Mouse (Mus musculus) erythroblast, adult 5-6 weeks (primary cell): ENCODE results near the gene Nme7. TPM values are rescaled to one million over a fixed set of nuclear protein-coding genes. Genes with fewer than 3 reads are reported as not detected.

Experiments used
- ATAC-seq: replicated peaks from 2 replicates; pipeline ENCODE4 v1.8.0; 2016; ENCODE audit warnings: moderate number of reproducible peaks, mild to moderate bottlenecking, moderate TSS enrichment, inconsistent platforms; ENCODE audit not compliant: poor library complexity, low FRiP score, severe bottlenecking
- total RNA-seq, 2 experiments: library from RNA; stranded (forward) in 1 of 2; stranded (reverse) in 1 of 2; fragments of 150-400 nt in 1 of 2; fragments of 200-764, 138-1000 nt in 1 of 2; gene quantifications; 2 replicates each; pipeline versions ENCODE4 v1.2.3 to v1.2.4; 2015 to 2017; ENCODE audit warnings: low replicate concordance in 2 of 2

Nme7 gene
- total RNA-seq, 2 experiments from 2014 or later, result 14.9 to 22.5 TPM

GRCm38 (mm10) chr1:164419401-164419800, 115.5 kb downstream of the Nme7 start:
- no peak for ATAC-seq

GRCm38 (mm10) chr1:164420623-164421354, 116.9 kb downstream of the Nme7 start:
- ATAC-seq, result no peak

DNA sequence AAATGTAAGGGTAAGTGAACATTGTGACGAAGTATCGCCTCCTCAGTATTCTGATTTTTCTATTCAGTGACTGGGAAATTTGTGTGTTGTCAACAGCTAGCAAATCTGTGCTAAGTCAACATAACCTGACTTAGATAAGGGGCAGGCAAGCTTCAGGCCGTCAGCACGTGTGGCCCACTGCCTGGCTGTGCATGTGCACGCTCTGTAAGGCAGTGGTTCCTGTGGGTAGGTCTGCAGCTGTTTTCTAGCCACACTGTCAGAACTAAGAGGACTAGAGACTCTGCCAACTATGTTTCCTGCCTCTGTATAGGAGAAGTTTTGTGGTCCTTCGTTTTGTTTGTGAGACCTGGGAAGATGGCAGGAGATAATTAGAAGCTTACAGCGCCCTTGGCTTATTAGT, 122.3 kb downstream of the Nme7 start:
- no peak for ATAC-seq

DNA sequence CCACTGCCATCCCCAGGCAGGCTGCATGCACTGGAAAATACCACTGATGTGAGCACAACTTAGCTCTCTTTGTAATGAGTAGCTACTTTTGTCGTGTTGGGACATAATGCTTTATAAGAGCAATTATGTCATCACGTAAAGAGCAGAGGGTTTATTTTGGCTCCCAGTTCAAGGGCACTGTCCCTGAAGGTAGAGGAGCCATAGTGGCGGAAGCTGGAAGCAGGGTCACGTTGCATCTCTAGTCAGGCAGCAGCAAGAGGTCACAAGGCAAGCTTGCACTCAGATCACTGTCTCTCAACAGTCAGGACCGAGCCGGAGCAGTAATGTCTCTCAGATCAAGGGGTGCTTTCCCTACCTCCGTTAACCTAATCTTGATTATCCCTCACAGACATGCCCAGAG, 123.9 kb downstream of the Nme7 start:
- ATAC-seq, result no peak

DNA sequence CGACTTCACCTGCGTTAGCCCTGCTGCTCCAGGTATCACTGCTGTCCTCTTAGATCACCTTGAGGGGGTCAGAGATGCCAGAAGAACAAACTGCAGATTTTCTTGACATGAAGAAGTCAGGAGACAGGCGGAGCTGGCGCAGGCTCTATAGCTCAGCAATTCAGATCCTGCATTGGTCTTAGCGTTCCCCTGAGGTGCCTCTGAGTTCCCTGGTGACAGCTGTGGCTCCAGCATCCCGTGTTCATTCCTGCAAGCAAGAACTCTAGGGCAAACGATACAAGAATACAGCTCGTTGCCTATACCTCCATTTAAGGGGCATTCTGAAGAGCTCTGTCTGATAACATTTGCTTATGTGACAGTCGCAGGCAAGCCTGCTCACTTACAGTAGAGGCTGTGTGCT, 124.7 kb downstream of the Nme7 start:
- no peak for ATAC-seq

- ATAC-seq, result no peak
Observed at GRCm38 (mm10) chr1:164432649-164433048, 128.7 kb downstream of the Nme7 start.

GRCm38 (mm10) chr1:164434049-164434448, 130.1 kb downstream of the Nme7 start:
- ATAC-seq, result no peak

DNA sequence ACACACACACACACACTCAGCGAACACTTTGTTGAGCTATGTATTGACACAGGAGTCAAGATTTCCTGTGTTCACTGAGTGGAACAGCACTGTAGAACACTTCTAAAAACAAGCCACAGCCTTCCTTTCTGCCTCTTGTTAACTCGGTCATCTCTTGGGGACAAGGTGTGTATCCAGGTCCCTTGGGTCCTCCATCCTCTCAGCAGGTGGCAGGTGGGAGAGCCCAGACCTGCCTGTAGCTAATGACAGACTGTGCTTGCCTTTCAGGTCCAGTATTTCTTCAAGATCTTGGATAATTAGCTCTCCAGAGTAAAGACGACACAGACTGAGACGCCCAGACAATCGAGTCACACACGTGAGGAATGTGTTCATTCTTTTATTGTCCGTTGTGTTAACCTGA, 132.8 kb downstream of the Nme7 start:
- no peak for ATAC-seq

DNA sequence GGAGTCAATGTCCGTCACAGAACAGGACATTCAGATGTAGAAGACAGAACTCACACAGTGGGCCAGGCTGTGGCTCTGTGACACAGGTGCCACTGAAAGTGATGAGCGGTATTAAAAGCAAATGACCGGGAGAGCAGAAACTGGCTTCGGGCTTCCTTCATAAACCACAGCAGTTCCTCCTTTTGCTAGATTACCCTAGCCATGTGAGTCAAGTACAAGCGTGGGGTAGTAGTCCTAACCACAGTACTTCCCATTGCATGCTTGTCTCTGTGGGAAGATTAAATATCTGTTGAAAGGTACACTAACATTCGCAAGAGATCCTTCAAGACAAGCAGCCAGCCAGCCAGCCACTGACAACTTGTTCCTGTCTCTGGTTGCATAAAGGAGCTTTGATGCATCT, 136.3 kb downstream of the Nme7 start:
- no peak for ATAC-seq

- no peak for ATAC-seq
Observed at GRCm38 (mm10) chr1:164440708-164441407, 136.9 kb downstream of the Nme7 start.

DNA sequence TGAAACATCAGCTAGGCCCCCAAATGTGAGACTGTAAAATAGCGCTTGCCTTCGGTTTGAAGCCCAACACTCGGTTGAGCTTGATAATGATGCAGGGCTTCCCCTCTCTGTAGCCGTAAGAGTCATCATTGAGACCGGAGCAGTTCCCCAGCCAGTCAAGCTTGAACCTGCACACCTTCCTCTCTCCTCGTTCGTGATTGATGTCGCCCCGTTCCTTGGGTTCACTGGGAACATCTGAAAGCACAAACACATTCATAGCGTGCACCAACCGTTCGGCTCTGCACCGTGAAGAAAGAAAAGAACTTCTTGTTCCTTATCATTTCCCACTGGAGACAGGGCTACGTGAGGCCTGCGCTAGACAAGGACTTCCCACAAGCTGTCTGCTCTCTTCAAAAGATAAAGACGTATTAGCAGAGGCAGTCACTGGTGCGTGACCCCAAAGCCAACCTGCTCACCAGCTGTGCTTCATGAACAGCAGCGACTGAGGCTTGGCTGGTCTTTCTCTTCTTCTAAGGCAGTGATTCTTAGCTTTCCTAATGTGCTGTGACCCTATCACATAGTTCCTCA, 137.6 kb downstream of the Nme7 start:
- no peak for ATAC-seq

GRCm38 (mm10) chr1:164445620-164446162, 141.8 kb downstream of the Nme7 start:
- no peak for ATAC-seq

- ATAC-seq, result no peak
Observed at GRCm38 (mm10) chr1:164446535-164446934, 142.6 kb downstream of the Nme7 start.

- no peak for ATAC-seq
Observed at GRCm38 (mm10) chr1:164447521-164447920, 143.6 kb downstream of the Nme7 start.

DNA sequence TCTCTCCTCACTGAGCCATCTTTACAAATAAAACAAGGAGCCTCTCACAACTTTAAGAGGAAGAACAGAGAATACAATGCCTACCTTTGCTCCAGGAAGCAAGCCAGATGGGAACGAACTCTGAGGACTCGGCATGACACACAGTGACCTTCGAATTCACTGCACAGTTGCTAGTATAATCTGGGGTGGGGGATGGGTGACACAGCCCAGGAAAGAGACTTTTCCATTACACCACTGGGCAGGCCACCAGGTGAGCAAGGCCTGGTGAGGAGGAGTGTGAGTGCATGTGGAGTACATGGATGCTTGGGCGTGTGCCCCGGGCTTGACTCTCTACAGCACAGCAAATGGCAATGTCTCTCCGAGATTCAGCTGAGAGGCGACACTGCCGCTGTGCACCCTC, 145.7 kb downstream of the Nme7 start:
- no peak for ATAC-seq

GRCm38 (mm10) chr1:164450231-164450630, 146.3 kb downstream of the Nme7 start:
- ATAC-seq, result no peak

- no peak for ATAC-seq
Observed at GRCm38 (mm10) chr1:164450644-164451043, 146.7 kb downstream of the Nme7 start.

GRCm38 (mm10) chr1:164451346-164451745, 147.4 kb downstream of the Nme7 start:
- ATAC-seq, result no peak

DNA sequence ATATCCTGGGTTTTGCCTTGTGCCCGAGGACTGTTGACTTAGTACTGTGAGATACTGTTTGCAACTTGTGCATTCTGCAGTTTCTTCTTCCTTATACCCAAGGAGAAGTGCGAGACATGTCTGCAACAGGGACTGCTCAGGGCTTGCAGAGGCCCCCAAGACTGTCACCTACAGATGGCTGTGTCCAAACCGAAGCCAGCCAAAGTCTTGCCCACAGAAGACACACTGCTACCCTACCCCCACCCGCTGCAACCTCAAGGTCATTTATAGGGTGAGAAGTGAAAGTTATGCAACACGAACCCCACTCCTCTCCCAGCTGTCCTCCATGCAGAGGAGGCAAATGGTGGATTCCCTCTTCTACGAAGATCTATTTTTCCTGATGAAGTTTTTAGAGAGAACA, 148.7 kb downstream of the Nme7 start:
- no peak for ATAC-seq

DNA sequence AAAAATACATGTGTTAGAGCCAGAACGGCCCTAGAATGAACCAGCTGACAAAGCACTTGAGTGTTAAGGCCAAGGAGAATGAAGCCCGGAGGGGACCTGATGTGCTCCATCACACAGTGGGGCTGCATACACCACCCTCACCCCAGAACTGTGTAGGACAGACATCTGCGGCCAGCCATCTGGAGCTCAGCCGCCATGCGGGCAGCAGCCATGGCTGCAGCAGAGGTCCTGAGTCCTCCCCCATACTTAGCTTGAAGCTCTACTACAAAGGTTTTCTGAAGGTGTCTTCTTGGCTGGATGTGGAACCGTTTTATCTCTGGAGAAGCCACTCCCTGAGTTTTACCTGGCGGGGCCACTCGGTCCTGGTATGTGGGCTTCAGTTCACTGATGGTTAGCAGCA, 149.2 kb downstream of the Nme7 start:
- ATAC-seq, result no peak

GRCm38 (mm10) chr1:164453739-164454138, 149.8 kb downstream of the Nme7 start:
- ATAC-seq, result no peak
